24 mouse cellular contexts compared by ENCODE assay signal in genomic region chr1:78534428-78535150, GRCm38 (mm10). TPM values are rescaled to one million over a fixed set of nuclear protein-coding genes. Genes with fewer than 3 reads are reported as not detected.
"Had no signal": no experiment of that assay in that cellular context is flagged by ENCODE, and none has a peak within 500 bp of the region (broad histone marks: within the 10 kb centered on the region; RNA-seq: fewer than 3 reads in every experiment).

No protein-coding gene starts in this region.

- ATAC-seq: intestine, postnatal 0 days; midbrain, embryonic 15.5 days had no signal

- H3K36me3 ChIP-seq: limb, embryonic 12.5 days; limb, embryonic 15.5 days; midbrain, embryonic 12.5 days; midbrain, embryonic 15.5 days; neural tube, embryonic 12.5 days; neural tube, embryonic 15.5 days had no signal

- DNase-seq: kidney, adult 2 months; kidney, postnatal 25 days; layer of hippocampus, postnatal 36 days; left cerebral cortex, postnatal 4 days; lung, adult 2 months; lung, postnatal 14 days; lung, postnatal 4 days; right cerebral cortex, adult 18-20 months; right cerebral cortex, postnatal 14 days; right cerebral cortex, postnatal 4 days; thymus, adult 2 months; thymus, postnatal 25 days had no signal

- H3K27me3 ChIP-seq: limb, embryonic 12.5 days; limb, embryonic 15.5 days; midbrain, embryonic 15.5 days; neural tube, embryonic 12.5 days; neural tube, embryonic 15.5 days had no signal

- H3K4me2 ChIP-seq: limb, embryonic 12.5 days; limb, embryonic 15.5 days; midbrain, embryonic 12.5 days; midbrain, embryonic 15.5 days; neural tube, embryonic 12.5 days; neural tube, embryonic 15.5 days had no signal

- H3K4me3 ChIP-seq: limb, embryonic 12.5 days; limb, embryonic 15.5 days; midbrain, embryonic 12.5 days; midbrain, embryonic 15.5 days; neural tube, embryonic 12.5 days; neural tube, embryonic 15.5 days had no signal

- H3K27ac ChIP-seq: kidney, postnatal 0 days; limb, embryonic 12.5 days; limb, embryonic 15.5 days; midbrain, embryonic 12.5 days; midbrain, embryonic 15.5 days; neural tube, embryonic 12.5 days; neural tube, embryonic 15.5 days; stomach, postnatal 0 days had no signal

- H3K9me3 ChIP-seq: limb, embryonic 12.5 days; limb, embryonic 15.5 days; midbrain, embryonic 12.5 days; midbrain, embryonic 15.5 days; neural tube, embryonic 12.5 days; neural tube, embryonic 15.5 days had no signal

- H3K9ac ChIP-seq: limb, embryonic 12.5 days; limb, embryonic 15.5 days; midbrain, embryonic 12.5 days; midbrain, embryonic 15.5 days; neural tube, embryonic 12.5 days; neural tube, embryonic 15.5 days had no signal

RNA-seq across cellular contexts. Expression of gene BC035947, which starts 22.6 kb away (rescaled TPM):
- polyA plus RNA-seq: thymus, adult 2 months had no signal

RNA-seq across cellular contexts. Expression of gene Mogat1, which starts 23.8 kb away (rescaled TPM):
- polyA plus RNA-seq: kidney, embryonic 14.5 days; limb, embryonic 12.5 days; lung, embryonic 16.5 days; midbrain, embryonic 12.5 days; stomach, embryonic 14.5 days had no signal
